In the genomic region with DNA sequence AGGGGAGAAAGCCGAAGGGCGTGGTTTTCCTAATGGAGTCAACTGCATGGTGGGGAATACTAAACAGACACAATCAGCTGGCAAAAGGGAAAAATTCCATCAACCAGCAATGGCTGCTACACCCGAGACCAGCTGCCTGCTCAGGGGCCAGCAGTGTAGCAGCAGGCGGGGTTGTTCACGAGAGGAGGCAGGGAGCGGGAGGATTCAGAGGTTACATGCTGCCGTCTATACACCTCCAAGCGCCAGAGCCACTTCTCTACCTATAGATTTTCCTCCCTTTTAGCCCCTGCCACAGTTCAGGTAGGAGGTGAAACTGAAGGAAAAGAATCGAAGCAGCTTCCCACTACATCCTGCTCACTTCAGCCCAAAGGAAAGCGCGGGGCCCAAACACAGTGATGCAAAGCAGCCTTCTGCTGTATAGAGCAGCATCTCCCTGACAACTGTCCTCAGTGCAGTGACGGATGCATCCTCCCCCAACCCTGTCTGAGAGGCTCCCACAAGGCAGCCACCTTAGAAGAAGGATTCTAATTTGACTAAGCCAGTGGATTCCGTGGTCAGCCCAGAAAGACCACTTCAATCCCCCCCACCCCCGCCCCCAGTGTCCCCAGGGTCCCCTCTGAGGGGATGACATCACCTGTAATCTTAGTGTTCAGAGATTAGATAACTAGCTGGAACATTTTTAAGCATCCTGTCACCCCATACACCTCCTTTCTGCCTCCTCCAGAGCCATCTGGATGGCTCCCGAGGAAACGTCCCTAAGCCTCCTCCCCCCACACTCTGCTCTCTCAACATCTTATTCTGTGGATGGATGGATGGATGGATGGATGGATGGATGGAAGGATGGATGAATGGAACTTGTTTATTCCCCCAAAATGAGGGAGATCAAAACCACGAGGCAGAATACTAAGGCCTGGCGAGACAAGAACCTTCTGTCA, we compare ENCODE assay signal across 8 mouse cellular contexts.
DNase-seq lines count a peak whose midpoint lies in the region; ATAC-seq lines count a peak whose summit lies in the region.

No protein-coding gene starts in this region.

- ATAC-seq in forebrain, embryonic 12.5 days (ENCODE audit: low FRiP score): peak; percentile 76
- no peak for ATAC-seq in erythroid progenitor cell, adult 5-6 weeks (replicated peaks; ENCODE audit: low FRiP score, poor library complexity, severe bottlenecking)

- intact Hi-C loops in left cerebral cortex, postnatal 10 days (cut with DNase I): no loop called here

- H3K27ac ChIP-seq in forebrain, embryonic 12.5 days: peak overlapping the region; percentile 57

- no peaks in the 10 kb centered on the region for H3K27me3 ChIP-seq in forebrain, embryonic 12.5 days

- peaks cover 19% of the 10 kb centered on the region for H3K36me3 ChIP-seq in forebrain, embryonic 12.5 days (replicated peaks)

- H3K4me1 ChIP-seq in forebrain, embryonic 12.5 days: peaks cover 19% of the 10 kb centered on the region

- H3K9ac ChIP-seq in forebrain, embryonic 12.5 days: no peak overlapping the region

- DNase-seq in layer of hippocampus, adult 18-20 months (ENCODE audit: low spot score in 2 of 2): peak; percentile 67 to 81
- DNase-seq in layer of hippocampus, postnatal 36 days: no peak
- DNase-seq in left cerebral cortex, postnatal 10 days (ENCODE audit: extremely low spot score in 1 of 2, low spot score in 2 of 2): peak; percentile 60 to 64
- DNase-seq in right cerebral cortex, adult 2 months (ENCODE audit: low spot score in 2 of 2): peak; percentile 80 to 82
- DNase-seq in kidney, postnatal 14 days: no peak
- DNase-seq in urinary bladder, postnatal 25 days (ENCODE audit: low spot score): no peak

- no peaks in the 10 kb centered on the region for H3K9me3 ChIP-seq in forebrain, embryonic 12.5 days

- no peak overlapping the region for H3K4me3 ChIP-seq in forebrain, embryonic 12.5 days (replicated peaks)

- H3K4me2 ChIP-seq in forebrain, embryonic 12.5 days: peak overlapping the region; percentile 25

- WGBS in forebrain, embryonic 12.5 days: 37% methylated on average over 18 of the region's 18 CpGs

Comparison
In these comparisons a context has a peak if more than half of its experiments do, and no peak if none do; other contexts are left out.
1. DNase-seq: peak in layer of hippocampus, adult 18-20 months (2 of 2), left cerebral cortex, postnatal 10 days (2 of 2) and right cerebral cortex, adult 2 months (2 of 2); none in layer of hippocampus, postnatal 36 days (0 of 2), kidney, postnatal 14 days (single experiment) and urinary bladder, postnatal 25 days (single experiment).